Mouse (Mus musculus): Measurements from ENCODE around the gene Atm. TPM values are rescaled to one million over a fixed set of nuclear protein-coding genes. Genes with fewer than 3 reads are reported as not detected.

Atm gene
- total and polyA plus RNA-seq, 2 experiments from 2014 or later, result 2.6 to 5.3 TPM

GRCm38 (mm10) chr9:53401146-53401545 is 135.4 kb downstream of the Atm start:
- DNase-seq (ENCODE audit: low spot score), result no peak
- no peak for TF ChIP-seq EP300 (IDR thresholded peaks at IDR 0.05; ENCODE audit: low read depth)
- no peak for TF ChIP-seq CTCF (IDR thresholded peaks at IDR 0.05; ENCODE audit: low read depth)

GRCm38 (mm10) chr9:53400696-53401095 is 135.8 kb downstream of the Atm start:
- Histone ChIP-seq H3K36me3 (replicated peaks; ENCODE audit: control insufficient read depth, insufficient read depth, low read length) (peaks cover 13% of the 10 kb centered on the region), H3K4me2 (ENCODE audit: low read depth, low read length) (no peak overlapping the region), H3K4me1 (ENCODE audit: control insufficient read depth, insufficient read depth) (no peaks in the 10 kb centered on the region; the same call in 1 of the 2 replicates), H3K9ac (replicated peaks; ENCODE audit: low read depth, low read length) (no peak overlapping the region), H3K4me3 (ENCODE audit: low read depth, low read length) (no peak overlapping the region), H3K27me3 (ENCODE audit: control insufficient read depth, insufficient read depth, low read length) (no peaks in the 10 kb centered on the region), H3K27ac (ENCODE audit: low read depth) (no peak overlapping the region), H3K9me3 (replicated peaks; ENCODE audit: control insufficient read depth, low read length) (no peaks in the 10 kb centered on the region)
- TF ChIP-seq CTCF (IDR thresholded peaks at IDR 0.05; ENCODE audit: low read depth), result no peak
- no peak for TF ChIP-seq EP300 (IDR thresholded peaks at IDR 0.05; ENCODE audit: low read depth)
- no peak for DNase-seq (ENCODE audit: low spot score)
- WGBS, result 87% methylated on average over 4 of the region's 4 CpGs
- ATAC-seq (ENCODE audit: insufficient read depth, low read depth), result no peak

More at GRCm38 (mm10) chr9:53401146-53401545, 135.4 kb downstream of the Atm start:
- H3K9me3 ChIP-seq (replicated peaks; ENCODE audit: control insufficient read depth, low read length), result no peaks in the 10 kb centered on the region
- H3K36me3 ChIP-seq (replicated peaks; ENCODE audit: control insufficient read depth, insufficient read depth, low read length), result peaks cover 11% of the 10 kb centered on the region
- no peak for ATAC-seq (ENCODE audit: insufficient read depth, low read depth)
- 48% methylated on average over 8 of the region's 8 CpGs for WGBS
- no peak overlapping the region for H3K4me3 ChIP-seq (ENCODE audit: low read depth, low read length)
- no peaks in the 10 kb centered on the region for H3K27me3 ChIP-seq (ENCODE audit: control insufficient read depth, insufficient read depth, low read length)
- H3K4me1 ChIP-seq (ENCODE audit: control insufficient read depth, insufficient read depth), result no peaks in the 10 kb centered on the region; the same call in 1 of the 2 replicates
- no peak overlapping the region for H3K4me2 ChIP-seq (ENCODE audit: low read depth, low read length)
- no peak overlapping the region for H3K9ac ChIP-seq (replicated peaks; ENCODE audit: low read depth, low read length)
- no peak overlapping the region for H3K27ac ChIP-seq (ENCODE audit: low read depth)

GRCm38 (mm10) chr9:53399537-53399936 is 137.0 kb downstream of the Atm start:
- H3K4me3 ChIP-seq (ENCODE audit: low read depth, low read length), result no peak overlapping the region
- H3K4me2 ChIP-seq (ENCODE audit: low read depth, low read length), result no peak overlapping the region
- no peaks in the 10 kb centered on the region for H3K27me3 ChIP-seq (ENCODE audit: control insufficient read depth, insufficient read depth, low read length)
- peaks cover 13% of the 10 kb centered on the region for H3K36me3 ChIP-seq (replicated peaks; ENCODE audit: control insufficient read depth, insufficient read depth, low read length)
- no peak for TF ChIP-seq EP300 (IDR thresholded peaks at IDR 0.05; ENCODE audit: low read depth)
- TF ChIP-seq CTCF (IDR thresholded peaks at IDR 0.05; ENCODE audit: low read depth), result no peak
- no peaks in the 10 kb centered on the region for H3K9me3 ChIP-seq (replicated peaks; ENCODE audit: control insufficient read depth, low read length)
- H3K4me1 ChIP-seq (ENCODE audit: control insufficient read depth, insufficient read depth), result no peaks in the 10 kb centered on the region
- WGBS, result 91% methylated on average over 8 of the region's 8 CpGs
- no peak overlapping the region for H3K27ac ChIP-seq (ENCODE audit: low read depth)
- ATAC-seq (ENCODE audit: insufficient read depth, low read depth) (no peak), DNase-seq (ENCODE audit: low spot score) (no peak)
- H3K9ac ChIP-seq (replicated peaks; ENCODE audit: low read depth, low read length), result no peak overlapping the region

GRCm38 (mm10) chr9:53398388-53398700 is 138.2 kb downstream of the Atm start:
- 11% methylated on average over 5 of the region's 5 CpGs for WGBS
- TF ChIP-seq EP300 (IDR thresholded peaks at IDR 0.05; ENCODE audit: low read depth) (no peak), CTCF (IDR thresholded peaks at IDR 0.05; ENCODE audit: low read depth) (peak; percentile 62)
- no peak for ATAC-seq (ENCODE audit: insufficient read depth, low read depth)

GRCm38 (mm10) chr9:53397685-53398387 is 138.7 kb downstream of the Atm start:
- Histone ChIP-seq H3K4me2 (ENCODE audit: low read depth, low read length) (no peak overlapping the region), H3K9me3 (replicated peaks; ENCODE audit: control insufficient read depth, low read length) (no peaks in the 10 kb centered on the region), H3K4me3 (ENCODE audit: low read depth, low read length) (no peak overlapping the region), H3K9ac (replicated peaks; ENCODE audit: low read depth, low read length) (no peak overlapping the region), H3K27me3 (ENCODE audit: control insufficient read depth, insufficient read depth, low read length) (no peaks in the 10 kb centered on the region), H3K4me1 (ENCODE audit: control insufficient read depth, insufficient read depth) (no peaks in the 10 kb centered on the region), H3K36me3 (replicated peaks; ENCODE audit: control insufficient read depth, insufficient read depth, low read length) (peaks cover 13% of the 10 kb centered on the region), H3K27ac (ENCODE audit: low read depth) (no peak overlapping the region)
- 76% methylated on average over 13 of the region's 13 CpGs for WGBS
- DNase-seq (ENCODE audit: low spot score) (no peak), ATAC-seq (ENCODE audit: insufficient read depth, low read depth) (no peak)
- TF ChIP-seq CTCF (IDR thresholded peaks at IDR 0.05; ENCODE audit: low read depth) (no peak), EP300 (IDR thresholded peaks at IDR 0.05; ENCODE audit: low read depth) (no peak)

More at GRCm38 (mm10) chr9:53398388-53398700, 138.2 kb downstream of the Atm start:
- Histone ChIP-seq H3K9ac (replicated peaks; ENCODE audit: low read depth, low read length) (no peak overlapping the region), H3K9me3 (replicated peaks; ENCODE audit: control insufficient read depth, low read length) (no peaks in the 10 kb centered on the region), H3K27ac (ENCODE audit: low read depth) (no peak overlapping the region), H3K36me3 (replicated peaks; ENCODE audit: control insufficient read depth, insufficient read depth, low read length) (peaks cover 13% of the 10 kb centered on the region), H3K4me2 (ENCODE audit: low read depth, low read length) (no peak overlapping the region), H3K27me3 (ENCODE audit: control insufficient read depth, insufficient read depth, low read length) (no peaks in the 10 kb centered on the region), H3K4me3 (ENCODE audit: low read depth, low read length) (no peak overlapping the region), H3K4me1 (ENCODE audit: control insufficient read depth, insufficient read depth) (no peaks in the 10 kb centered on the region)
- peak; percentile 22 for DNase-seq (ENCODE audit: low spot score)

GRCm38 (mm10) chr9:53390136-53390535 is 146.4 kb downstream of the Atm start:
- 64% methylated on average over 7 of the region's 7 CpGs for WGBS
- Histone ChIP-seq H3K4me2 (ENCODE audit: low read depth, low read length) (no peak overlapping the region), H3K27ac (ENCODE audit: low read depth) (no peak overlapping the region), H3K9me3 (replicated peaks; ENCODE audit: control insufficient read depth, low read length) (no peaks in the 10 kb centered on the region), H3K36me3 (replicated peaks; ENCODE audit: control insufficient read depth, insufficient read depth, low read length) (peaks cover 30% of the 10 kb centered on the region), H3K4me3 (ENCODE audit: low read depth, low read length) (no peak overlapping the region), H3K4me1 (ENCODE audit: control insufficient read depth, insufficient read depth) (0 out of 2 replicates have a peak, but pooled peaks cover 1% of the 10 kb centered on the region), H3K27me3 (ENCODE audit: control insufficient read depth, insufficient read depth, low read length) (no peaks in the 10 kb centered on the region), H3K9ac (replicated peaks; ENCODE audit: low read depth, low read length) (no peak overlapping the region)
- ATAC-seq (ENCODE audit: insufficient read depth, low read depth) (no peak), DNase-seq (ENCODE audit: low spot score) (no peak)
- TF ChIP-seq EP300 (IDR thresholded peaks at IDR 0.05; ENCODE audit: low read depth), result no peak
- no peak for TF ChIP-seq CTCF (IDR thresholded peaks at IDR 0.05; ENCODE audit: low read depth)

Small RNA genes within 50 kb of the gene (microRNA-seq; reads per million reads assigned to microRNA genes)
- not detected for gene Mir130c

Other genes starting within 250 kb of the Atm start
- gene Exph5, start 235.1 kb downstream of the Atm start, total RNA-seq (2014; rRNA removed; ENCODE audit: low replicate concordance), result 0.27 and 0.57 TPM in 2 replicates
- 0.07 and 0.11 TPM in 2 replicates for gene Exph5, start 235.1 kb downstream of the Atm start, polyA plus RNA-seq (2015; fragmentation: Nextera tagmentation; extraction: Ambion mirVana)
- gene Kdelc2, start 152.7 kb downstream of the Atm start, total RNA-seq (2014; rRNA removed; ENCODE audit: low replicate concordance), result 12.3 and 15.0 TPM in 2 replicates
- gene Kdelc2, start 152.7 kb downstream of the Atm start, polyA plus RNA-seq (2015; fragmentation: Nextera tagmentation; extraction: Ambion mirVana), result 14.8 and 15.7 TPM in 2 replicates
- not detected in 2 replicates for gene 4930550C14Rik, start 134.4 kb downstream of the Atm start, total RNA-seq (2014; rRNA removed; ENCODE audit: low replicate concordance)
- 0.25 and 0.37 TPM in 2 replicates for gene 4930550C14Rik, start 134.4 kb downstream of the Atm start, polyA plus RNA-seq (2015; fragmentation: Nextera tagmentation; extraction: Ambion mirVana)
- 5.6 and 7.5 TPM in 2 replicates for gene Npat, start 307 bp upstream of the Atm start, total RNA-seq (2014; rRNA removed; ENCODE audit: low replicate concordance)
- 5.7 TPM in 2 replicates for gene Npat, start 307 bp upstream of the Atm start, polyA plus RNA-seq (2015; fragmentation: Nextera tagmentation; extraction: Ambion mirVana)
- gene Acat1, start 73.6 kb upstream of the Atm start, total RNA-seq (2014; rRNA removed; ENCODE audit: low replicate concordance), result 197 and 208 TPM in 2 replicates
- 334 and 336 TPM in 2 replicates for gene Acat1, start 73.6 kb upstream of the Atm start, polyA plus RNA-seq (2015; fragmentation: Nextera tagmentation; extraction: Ambion mirVana)
- 26.9 and 34.8 TPM in 2 replicates for gene Cul5, start 133.3 kb upstream of the Atm start, total RNA-seq (2014; rRNA removed; ENCODE audit: low replicate concordance)
- 25.9 and 29.7 TPM in 2 replicates for gene Cul5, start 133.3 kb upstream of the Atm start, polyA plus RNA-seq (2015; fragmentation: Nextera tagmentation; extraction: Ambion mirVana)
- gene Rab39, start 169.5 kb upstream of the Atm start, total RNA-seq (2014; rRNA removed; ENCODE audit: low replicate concordance), result not detected in 2 replicates
- 0.05 TPM in 2 replicates for gene Rab39, start 169.5 kb upstream of the Atm start, polyA plus RNA-seq (2015; fragmentation: Nextera tagmentation; extraction: Ambion mirVana)
- 0.39 TPM in 1 of 2 replicates, not detected in the other for gene Slc35f2, start 234.8 kb upstream of the Atm start, total RNA-seq (2014; rRNA removed; ENCODE audit: low replicate concordance)
- 0.10 and 0.16 TPM in 2 replicates for gene Slc35f2, start 234.8 kb upstream of the Atm start, polyA plus RNA-seq (2015; fragmentation: Nextera tagmentation; extraction: Ambion mirVana)

Data from heart, postnatal 0 days (tissue).